Mouse (Mus musculus) c-Kit-negative CD71-positive TER-119-positive erythroid progenitor cells, embryonic 14.5 days (primary cell): Measurements from ENCODE around the gene Dmbx1.

Experiments
- DNase-seq: peaks from one replicate; pipeline ENCODE4 v3.0.0-alpha.2; 2013; ENCODE audit warnings: low read depth, low spot score

The Dmbx1 gene

GRCm38 (mm10) chr4:115886875-115887274 lies 52.9 kb downstream of the Dmbx1 start:
- no peak for DNase-seq

DNA sequence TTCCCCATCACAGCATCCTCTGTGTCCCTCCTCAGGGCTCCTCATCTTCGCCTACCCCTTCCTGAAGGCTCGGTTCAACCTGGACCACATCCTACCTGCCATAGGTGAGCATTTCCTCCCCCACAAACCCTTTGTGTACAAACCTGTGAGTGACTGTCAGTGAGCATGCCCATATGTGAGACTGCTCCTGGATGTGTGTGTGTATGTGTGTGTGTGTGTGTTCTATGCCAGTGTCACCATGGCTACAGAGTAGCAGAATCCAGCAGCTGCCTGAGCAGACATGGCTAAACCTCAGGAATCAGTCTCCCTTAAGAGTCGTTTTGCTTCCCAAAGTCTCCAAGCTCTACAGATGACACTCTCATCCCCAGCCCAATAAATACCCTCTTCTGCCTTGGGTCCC lies 53.9 kb downstream of the Dmbx1 start:
- no peak for DNase-seq

DNA sequence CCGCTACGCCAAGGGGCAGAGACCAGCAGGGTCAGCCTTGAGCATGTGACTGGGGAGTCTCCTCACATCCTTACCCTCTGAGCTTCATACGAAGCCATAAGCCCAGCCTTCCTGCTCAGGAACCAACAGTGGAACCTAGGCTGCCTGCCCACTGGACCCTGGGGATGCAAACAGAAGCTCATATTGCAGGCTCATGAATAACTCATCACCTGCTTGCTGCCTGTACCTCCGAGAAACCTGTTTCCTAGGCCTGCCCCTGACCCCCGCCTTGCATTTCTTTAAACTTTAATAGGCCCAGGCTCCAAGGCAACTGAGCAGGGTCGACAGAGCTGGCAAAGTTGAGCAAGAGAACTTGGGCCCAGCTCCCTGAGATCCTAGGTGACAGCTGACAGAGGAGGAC lies 55.7 kb downstream of the Dmbx1 start, which contains the start of gene Kncn:
Gene Kncn (plus strand): TSS at position 379 of the 400 bp plus-strand sequence.
- DNase-seq, result no peak

- DNase-seq, result no peak
Observed at GRCm38 (mm10) chr4:115882195-115882594, 57.5 kb downstream of the Dmbx1 start.

DNA sequence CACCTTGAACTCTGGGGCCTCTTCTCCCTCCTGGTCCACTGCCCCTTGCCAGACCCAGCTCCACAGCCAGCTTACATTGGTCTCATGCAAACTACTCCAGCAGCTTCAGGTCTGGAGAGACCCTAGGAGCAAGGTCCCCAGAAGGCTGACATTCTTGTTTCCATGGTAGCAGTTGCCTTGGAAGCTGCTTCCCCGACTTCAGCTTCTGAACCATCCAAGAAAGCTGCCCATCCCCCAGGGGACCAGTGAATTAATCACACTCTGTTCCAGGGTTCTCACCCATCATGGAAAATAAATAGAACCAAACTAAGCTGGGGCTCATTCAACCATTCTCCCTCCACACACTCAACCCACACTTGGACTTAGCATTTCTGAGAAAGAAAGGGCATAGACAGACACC lies 58.5 kb downstream of the Dmbx1 start:
- no peak for DNase-seq

DNA sequence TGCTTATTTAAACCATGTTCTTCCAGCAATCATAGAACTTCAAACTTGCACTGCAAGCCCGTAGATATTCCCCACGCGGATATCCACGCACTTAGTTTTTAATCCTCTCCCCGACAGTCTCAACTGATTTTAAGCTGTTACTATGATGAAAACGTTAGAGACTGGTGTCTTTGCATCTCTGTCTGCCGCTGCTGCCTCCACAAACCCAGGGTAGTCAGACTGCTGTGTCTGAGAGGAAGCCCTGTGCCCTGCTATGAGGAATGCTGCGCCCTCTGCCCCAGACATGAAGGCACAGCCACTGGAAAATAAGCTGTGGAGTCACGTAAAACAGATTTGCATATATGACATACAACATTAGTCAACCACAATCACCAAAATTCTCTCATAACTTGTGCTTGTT lies 60.9 kb downstream of the Dmbx1 start:
- no peak for DNase-seq

- DNase-seq, result no peak
Observed at GRCm38 (mm10) chr4:115878216-115878678, 61.5 kb downstream of the Dmbx1 start.

- no peak for DNase-seq
Observed at GRCm38 (mm10) chr4:115873231-115873630, 66.5 kb downstream of the Dmbx1 start.

- no peak for DNase-seq
Observed at GRCm38 (mm10) chr4:115869512-115870210, 70.1 kb downstream of the Dmbx1 start.
